Mouse (Mus musculus): Measurements from ENCODE around the gene Htra3. TPM values are rescaled to one million over a fixed set of nuclear protein-coding genes. Genes with fewer than 3 reads are reported as not detected.

Gene Htra3
- polyA plus RNA-seq, 1 experiment from 2014 or later: 39.4 TPM

DNA sequence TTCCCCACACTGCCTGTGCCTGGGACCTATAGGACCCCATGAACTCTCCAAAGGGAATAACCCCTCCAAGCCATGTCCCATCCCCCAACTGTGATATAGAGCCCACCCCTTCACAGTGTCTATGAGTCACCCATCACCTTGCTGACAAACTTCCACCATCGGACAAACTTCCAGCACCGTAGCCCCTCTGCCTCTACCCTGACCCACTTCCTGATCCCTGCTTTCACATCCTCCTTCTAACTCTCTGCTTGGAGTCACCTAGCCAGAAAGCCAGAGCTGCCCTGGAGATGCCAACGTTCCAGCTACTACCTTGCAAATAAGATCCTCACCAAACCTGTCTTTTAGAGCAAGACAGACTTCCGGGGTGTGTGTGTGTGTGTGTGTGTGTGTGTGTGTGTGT, 14.1 kb upstream of the Htra3 start:
- H3K4me1 ChIP-seq (replicated peaks; ENCODE audit: control insufficient read depth, insufficient read depth): no peaks in the 10 kb centered on the region
- H3K27me3 ChIP-seq (ENCODE audit: control insufficient read depth, insufficient read depth, low read length): no peaks in the 10 kb centered on the region
- no peak overlapping the region for H3K4me3 ChIP-seq (ENCODE audit: low read depth, low read length)
- no peak for TF ChIP-seq EP300 (optimal IDR thresholded peaks at IDR 0.05)
- no peak for TF ChIP-seq CTCF (IDR thresholded peaks at IDR 0.05; ENCODE audit: low read depth)
- H3K4me2 ChIP-seq (replicated peaks; ENCODE audit: low read depth): no peak overlapping the region
- H3K27ac ChIP-seq (replicated peaks): no peak overlapping the region
- DNase-seq (ENCODE audit: low spot score) (no peak), ATAC-seq (ENCODE audit: low FRiP score, low TSS enrichment) (no peak)
- no peaks in the 10 kb centered on the region for H3K9me3 ChIP-seq (ENCODE audit: control insufficient read depth, low read length)
- no peak overlapping the region for H3K9ac ChIP-seq (ENCODE audit: low read length)
- WGBS: 67% methylated on average over 4 of the region's 4 CpGs
- H3K36me3 ChIP-seq (ENCODE audit: control insufficient read depth, insufficient read depth, low read length): no peaks in the 10 kb centered on the region

DNA sequence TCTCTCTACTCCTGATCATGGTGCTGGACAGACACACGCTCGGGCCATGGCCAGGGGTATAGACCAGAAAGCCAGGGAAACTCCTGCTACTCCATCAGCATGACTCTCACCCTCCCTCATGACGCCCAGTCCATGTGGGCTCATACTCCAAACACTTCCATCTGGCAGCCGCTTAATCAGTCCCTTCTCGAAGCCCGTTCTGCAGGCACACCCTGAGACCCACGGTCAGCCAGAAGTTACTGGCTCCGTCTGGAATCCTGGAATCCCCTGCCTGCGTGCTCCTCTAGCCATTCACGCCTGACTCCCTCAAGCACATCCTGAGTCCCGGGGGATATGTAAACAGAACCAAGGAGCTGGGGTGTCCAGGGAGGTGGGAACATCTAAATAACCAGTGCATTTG, 11.7 kb upstream of the Htra3 start:
- peak overlapping the region; percentile 18; the same call in 1 of the 2 replicates for H3K9ac ChIP-seq (ENCODE audit: low read length)
- H3K9me3 ChIP-seq (ENCODE audit: control insufficient read depth, low read length): no peaks in the 10 kb centered on the region
- H3K4me1 ChIP-seq (replicated peaks; ENCODE audit: control insufficient read depth, insufficient read depth): no peaks in the 10 kb centered on the region
- TF ChIP-seq CTCF (IDR thresholded peaks at IDR 0.05; ENCODE audit: low read depth): no peak
- no peak for TF ChIP-seq EP300 (optimal IDR thresholded peaks at IDR 0.05)
- H3K4me2 ChIP-seq (replicated peaks; ENCODE audit: low read depth): no peak overlapping the region
- DNase-seq (ENCODE audit: low spot score): no peak
- WGBS: 23% methylated on average over 11 of the region's 11 CpGs
- no peak overlapping the region for H3K27ac ChIP-seq (replicated peaks)
- ATAC-seq (ENCODE audit: low FRiP score, low TSS enrichment): peak; percentile 65
- H3K36me3 ChIP-seq (ENCODE audit: control insufficient read depth, insufficient read depth, low read length): no peaks in the 10 kb centered on the region
- no peak overlapping the region for H3K4me3 ChIP-seq (ENCODE audit: low read depth, low read length)
- no peaks in the 10 kb centered on the region for H3K27me3 ChIP-seq (ENCODE audit: control insufficient read depth, insufficient read depth, low read length)

DNA sequence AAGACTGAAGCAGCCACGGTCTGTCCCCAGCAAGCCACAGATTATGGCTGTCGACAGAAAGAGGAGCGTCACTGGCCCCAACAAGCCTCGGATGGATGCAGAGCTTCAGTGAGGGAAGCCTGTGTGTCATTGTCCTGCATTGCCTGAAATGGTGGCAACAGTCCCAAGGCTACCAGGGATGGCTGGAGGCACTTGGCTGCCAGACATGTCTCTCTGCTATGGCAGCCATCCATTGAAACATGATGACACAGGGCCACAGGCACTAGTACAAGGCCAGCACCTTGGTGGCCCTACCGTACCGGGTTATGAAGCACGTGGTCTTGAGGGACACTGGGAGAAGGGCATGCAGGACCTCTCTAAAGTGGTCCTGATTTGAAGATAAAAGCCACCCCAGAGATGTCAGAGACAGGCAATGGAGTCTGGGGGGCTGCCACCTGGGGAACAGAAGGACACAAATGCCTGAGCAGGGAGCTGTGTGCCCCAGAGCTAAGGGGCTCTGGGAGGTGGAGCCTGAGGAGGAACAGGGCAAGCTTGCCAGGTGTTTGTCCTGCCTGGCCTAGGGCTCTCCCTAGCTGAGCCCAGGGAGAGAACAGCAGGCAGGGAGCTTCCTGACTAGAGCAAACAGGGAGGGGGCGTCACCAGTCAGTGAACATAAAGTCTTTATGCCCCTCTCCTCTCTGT, 11.0 kb upstream of the Htra3 start:
- WGBS: 86% methylated on average over 8 of the region's 8 CpGs
- no peak overlapping the region for H3K9ac ChIP-seq (ENCODE audit: low read length)
- ATAC-seq (ENCODE audit: low FRiP score, low TSS enrichment): no peak
- H3K27ac ChIP-seq (replicated peaks): no peak overlapping the region
- no peaks in the 10 kb centered on the region for H3K27me3 ChIP-seq (ENCODE audit: control insufficient read depth, insufficient read depth, low read length)
- no peak for DNase-seq (ENCODE audit: low spot score)
- H3K4me2 ChIP-seq (replicated peaks; ENCODE audit: low read depth): no peak overlapping the region
- H3K4me3 ChIP-seq (ENCODE audit: low read depth, low read length): no peak overlapping the region
- TF ChIP-seq EP300 (optimal IDR thresholded peaks at IDR 0.05) (no peak), CTCF (IDR thresholded peaks at IDR 0.05; ENCODE audit: low read depth) (no peak)
- no peaks in the 10 kb centered on the region for H3K9me3 ChIP-seq (ENCODE audit: control insufficient read depth, low read length)
- H3K4me1 ChIP-seq (replicated peaks; ENCODE audit: control insufficient read depth, insufficient read depth): no peaks in the 10 kb centered on the region
- no peaks in the 10 kb centered on the region for H3K36me3 ChIP-seq (ENCODE audit: control insufficient read depth, insufficient read depth, low read length)

DNA sequence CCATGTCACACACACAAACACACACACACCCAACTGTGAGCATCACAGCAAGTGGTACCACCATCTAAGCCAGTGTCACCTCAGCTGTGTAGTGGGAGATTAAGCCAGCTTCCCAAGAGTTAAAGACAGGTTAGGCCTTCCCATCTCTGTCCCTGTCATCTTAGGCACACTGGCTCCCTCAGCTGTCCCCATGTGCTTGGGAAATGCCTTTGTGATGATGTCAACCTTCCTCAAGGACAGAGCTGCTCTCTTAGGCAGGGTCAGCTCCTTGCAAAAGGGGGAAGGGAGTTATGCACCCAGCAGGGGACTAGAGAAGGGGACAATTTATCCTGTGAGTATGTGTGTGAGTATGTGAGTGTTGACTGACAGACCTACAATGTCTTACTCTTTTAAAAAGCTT, 9.8 kb upstream of the Htra3 start:
- Histone ChIP-seq H3K4me2 (replicated peaks; ENCODE audit: low read depth) (no peak overlapping the region), H3K9ac (ENCODE audit: low read length) (no peak overlapping the region), H3K9me3 (ENCODE audit: control insufficient read depth, low read length) (no peaks in the 10 kb centered on the region), H3K36me3 (ENCODE audit: control insufficient read depth, insufficient read depth, low read length) (no peaks in the 10 kb centered on the region), H3K4me3 (ENCODE audit: low read depth, low read length) (no peak overlapping the region), H3K27ac (replicated peaks) (no peak overlapping the region), H3K27me3 (ENCODE audit: control insufficient read depth, insufficient read depth, low read length) (no peaks in the 10 kb centered on the region), H3K4me1 (replicated peaks; ENCODE audit: control insufficient read depth, insufficient read depth) (no peaks in the 10 kb centered on the region)
- TF ChIP-seq CTCF (IDR thresholded peaks at IDR 0.05; ENCODE audit: low read depth) (no peak), EP300 (optimal IDR thresholded peaks at IDR 0.05) (no peak)
- DNase-seq (ENCODE audit: low spot score) (no peak), ATAC-seq (ENCODE audit: low FRiP score, low TSS enrichment) (no peak)

DNA sequence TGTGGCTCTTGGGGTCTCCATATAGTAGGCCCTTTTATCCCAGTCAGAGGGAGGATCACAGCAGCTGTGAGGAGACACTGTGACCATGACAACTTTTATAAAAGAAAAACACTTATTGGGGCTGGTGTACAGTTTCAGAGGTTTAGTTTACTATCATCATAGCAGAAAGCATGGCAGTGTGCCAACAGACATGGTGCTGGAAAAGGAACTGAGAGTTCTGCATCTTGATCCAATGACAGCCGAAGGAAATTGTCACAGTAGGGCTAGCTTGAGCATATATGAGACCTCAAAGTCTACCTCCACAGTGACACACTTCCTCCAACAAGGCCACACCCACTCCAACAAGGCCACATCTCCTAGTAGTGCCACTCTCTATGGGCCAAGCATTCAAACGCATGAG, 9.3 kb upstream of the Htra3 start:
- H3K27me3 ChIP-seq (ENCODE audit: control insufficient read depth, insufficient read depth, low read length): no peaks in the 10 kb centered on the region
- 80% methylated on average over 2 of the region's 2 CpGs for WGBS
- H3K36me3 ChIP-seq (ENCODE audit: control insufficient read depth, insufficient read depth, low read length): no peaks in the 10 kb centered on the region
- H3K4me1 ChIP-seq (replicated peaks; ENCODE audit: control insufficient read depth, insufficient read depth): no peaks in the 10 kb centered on the region
- no peak overlapping the region for H3K27ac ChIP-seq (replicated peaks)
- DNase-seq (ENCODE audit: low spot score) (no peak), ATAC-seq (ENCODE audit: low FRiP score, low TSS enrichment) (no peak)
- H3K4me2 ChIP-seq (replicated peaks; ENCODE audit: low read depth): no peak overlapping the region
- H3K9ac ChIP-seq (ENCODE audit: low read length): no peak overlapping the region
- TF ChIP-seq EP300 (optimal IDR thresholded peaks at IDR 0.05): no peak
- TF ChIP-seq CTCF (IDR thresholded peaks at IDR 0.05; ENCODE audit: low read depth): no peak
- no peak overlapping the region for H3K4me3 ChIP-seq (ENCODE audit: low read depth, low read length)
- H3K9me3 ChIP-seq (ENCODE audit: control insufficient read depth, low read length): no peaks in the 10 kb centered on the region

DNA sequence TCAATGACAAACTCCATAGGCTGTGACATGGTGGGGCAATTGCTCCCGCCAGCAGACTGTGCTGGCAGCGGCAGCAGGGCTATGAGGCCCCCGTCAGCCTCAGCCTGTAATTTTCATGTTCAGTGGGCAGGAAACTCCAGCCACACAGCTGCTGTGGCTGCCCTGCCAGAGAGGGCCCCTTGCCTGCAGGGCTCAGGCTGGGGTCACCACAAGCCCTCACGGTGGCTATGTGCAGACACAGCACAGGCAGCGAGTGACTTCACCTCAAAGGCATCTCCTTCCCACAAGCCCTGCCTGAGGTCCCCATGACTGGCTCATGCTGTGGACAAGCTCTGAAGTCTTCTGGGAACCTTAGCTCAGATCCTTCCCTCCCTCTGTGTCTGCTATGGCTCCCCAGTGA, 7.5 kb upstream of the Htra3 start:
- Histone ChIP-seq H3K27ac (replicated peaks) (no peak overlapping the region), H3K4me1 (replicated peaks; ENCODE audit: control insufficient read depth, insufficient read depth) (no peaks in the 10 kb centered on the region), H3K9me3 (ENCODE audit: control insufficient read depth, low read length) (no peaks in the 10 kb centered on the region), H3K27me3 (ENCODE audit: control insufficient read depth, insufficient read depth, low read length) (no peaks in the 10 kb centered on the region), H3K4me3 (ENCODE audit: low read depth, low read length) (no peak overlapping the region), H3K36me3 (ENCODE audit: control insufficient read depth, insufficient read depth, low read length) (no peaks in the 10 kb centered on the region), H3K9ac (ENCODE audit: low read length) (no peak overlapping the region), H3K4me2 (replicated peaks; ENCODE audit: low read depth) (no peak overlapping the region)
- TF ChIP-seq EP300 (optimal IDR thresholded peaks at IDR 0.05): no peak
- no peak for TF ChIP-seq CTCF (IDR thresholded peaks at IDR 0.05; ENCODE audit: low read depth)
- ATAC-seq (ENCODE audit: low FRiP score, low TSS enrichment): no peak; the same call in 1 of the 2 replicates
- no peak for DNase-seq (ENCODE audit: low spot score)
- WGBS: 51% methylated on average over 5 of the region's 5 CpGs
